Mouse (Mus musculus): ENCODE measurements at regions not wholly inside any gene's neighbourhood (a gene's known extent, or its start where the extent isn't known, plus 50 kb on each side); places are given as distances from the start of the nearest gene placed in this dataset.

GRCm38 (mm10) chr3:60731331-60731730 lies 258.7 kb downstream of the Mbnl1 start:
- TF ChIP-seq POLR2A (IDR thresholded peaks at IDR 0.05; ENCODE audit: control insufficient read depth, low read depth, low read length) (no peak), CTCF (IDR thresholded peaks at IDR 0.05; ENCODE audit: control insufficient read depth, insufficient read depth, insufficient replicate concordance, low read depth, low read length) (no peak)

All from testis, adult 2 months (tissue).